Mouse (Mus musculus) cerebellum, adult 11 months (tissue): Measurements from ENCODE around the gene Tbce.

Experiments
- DNase-seq: peaks from one replicate; pipeline ENCODE4 v3.0.0; 2022

The Tbce gene

GRCm38 (mm10) chr13:13965388-13965964, 74.0 kb downstream of the Tbce start:
- DNase-seq, result no peak

GRCm38 (mm10) chr13:13961046-13961445, 78.4 kb downstream of the Tbce start:
- DNase-seq, result no peak

- no peak for DNase-seq
These were observed 79.2 kb downstream of the Tbce start for GRCm38 (mm10) chr13:13960211-13960610.

- DNase-seq, result no peak
These were observed 82.8 kb downstream of the Tbce start for GRCm38 (mm10) chr13:13956686-13957085.

- DNase-seq, result no peak
These were observed 84.5 kb downstream of the Tbce start for GRCm38 (mm10) chr13:13954931-13955330.

GRCm38 (mm10) chr13:13953874-13954832, 85.3 kb downstream of the Tbce start, which contains the start of gene B3galnt2:
Gene B3galnt2, plus strand, starts transcription at chr13:13954469.
- DNase-seq, result peak; percentile 97
